16 mouse cellular contexts compared by ENCODE assay signal in genomic region chrX:52162206-52162605, GRCm38 (mm10). TPM values are rescaled to one million over a fixed set of nuclear protein-coding genes. Genes with fewer than 3 reads are reported as not detected.
A peak's percentile ranks its signal among the peaks of the same experiment; 100 is the strongest.
DNase-seq lines count a peak whose midpoint lies in the region; ATAC-seq and TF ChIP-seq lines count a peak whose summit lies in the region.
"Had no signal": no experiment of that assay in that cellular context is flagged by ENCODE, and none has a peak within 500 bp of the region (broad histone marks: within the 10 kb centered on the region; RNA-seq: fewer than 3 reads in every experiment).

No protein-coding gene starts in this region.

- DNase-seq in heart, postnatal 0 days (ENCODE audit: low spot score), result no peak
- no peak for DNase-seq in heart, postnatal 36 days
- DNase-seq in midbrain, embryonic 10.5 days (ENCODE audit: low spot score), result no peak
- DNase-seq in thymus, postnatal 14 days, result no peak
- DNase-seq in urinary bladder, adult 18-20 months (ENCODE audit: low spot score in 2 of 2), result no peak
- DNase-seq: adrenal gland, postnatal 14 days; cerebellum, adult 11 months; gastrocnemius, adult 2 months; heart, postnatal 14 days; kidney, postnatal 14 days; liver, postnatal 0 days; spleen, adult 18-20 months had no signal

- no peak for ATAC-seq in heart, postnatal 0 days (ENCODE audit: insufficient read depth, low read depth)
- ATAC-seq in midbrain, embryonic 16.5 days, result no peak
- no peak for ATAC-seq in embryonic facial prominence, embryonic 15.5 days (ENCODE audit: insufficient number of reproducible peaks, low FRiP score, low TSS enrichment, low read depth)
- ATAC-seq in midbrain, embryonic 13.5 days, result no peak
- ATAC-seq: liver, postnatal 0 days; Patski had no signal

- H3K9me3 ChIP-seq in heart, postnatal 0 days (replicated peaks; ENCODE audit: control insufficient read depth, low read length), result no peaks in the 10 kb centered on the region
- no peaks in the 10 kb centered on the region; the same call in 1 of the 2 replicates for H3K9me3 ChIP-seq in midbrain, embryonic 10.5 days (replicated peaks)
- H3K9me3 ChIP-seq in midbrain, embryonic 16.5 days (replicated peaks; ENCODE audit: control insufficient read depth, low read length, poor library complexity, severe bottlenecking), result no peaks in the 10 kb centered on the region
- H3K9me3 ChIP-seq in embryonic facial prominence, embryonic 15.5 days (replicated peaks), result no peaks in the 10 kb centered on the region
- H3K9me3 ChIP-seq in midbrain, embryonic 13.5 days, result no peaks in the 10 kb centered on the region

- H3K4me3 ChIP-seq in heart, postnatal 0 days (ENCODE audit: low read depth, low read length), result no peak overlapping the region
- H3K4me3 ChIP-seq in midbrain, embryonic 10.5 days, result peak overlapping the region; percentile 62; the same call in 1 of the 2 replicates
- no peak overlapping the region for H3K4me3 ChIP-seq in midbrain, embryonic 16.5 days (ENCODE audit: low read depth, low read length)
- peak overlapping the region; percentile 60 for H3K4me3 ChIP-seq in embryonic facial prominence, embryonic 15.5 days (replicated peaks)
- H3K4me3 ChIP-seq in midbrain, embryonic 13.5 days (replicated peaks), result no peak overlapping the region

- TF ChIP-seq CTCF in heart, postnatal 0 days (IDR thresholded peaks at IDR 0.05; ENCODE audit: low read depth), result no peak

- H3K27ac ChIP-seq in heart, postnatal 0 days (ENCODE audit: low read depth), result no peak overlapping the region
- H3K27ac ChIP-seq in midbrain, embryonic 10.5 days (replicated peaks), result no peak overlapping the region
- H3K27ac ChIP-seq in midbrain, embryonic 16.5 days (ENCODE audit: low read length), result no peak overlapping the region
- no peak overlapping the region for H3K27ac ChIP-seq in embryonic facial prominence, embryonic 15.5 days (replicated peaks)
- H3K27ac ChIP-seq in midbrain, embryonic 13.5 days, result no peak overlapping the region

- intact Hi-C loops in heart, postnatal 36 days (cut with DNase I), result loop anchor here (5.0 to 10.0 kb wide), 3 partner anchors 40 to 213 kb away; no protein-coding TSS in a partner anchor

- H3K4me1 ChIP-seq in heart, postnatal 0 days (ENCODE audit: control insufficient read depth, insufficient read depth), result no peaks in the 10 kb centered on the region
- peaks cover 23% of the 10 kb centered on the region for H3K4me1 ChIP-seq in midbrain, embryonic 10.5 days
- H3K4me1 ChIP-seq in midbrain, embryonic 16.5 days (ENCODE audit: control insufficient read depth, insufficient read depth, low read length), result 0 out of 2 replicates have a peak, but pooled peaks cover 4% of the 10 kb centered on the region
- H3K4me1 ChIP-seq in embryonic facial prominence, embryonic 15.5 days, result no peaks in the 10 kb centered on the region
- H3K4me1 ChIP-seq in midbrain, embryonic 13.5 days (replicated peaks), result peaks cover 7% of the 10 kb centered on the region; the same call in 1 of the 2 replicates

- no peak for TF ChIP-seq EP300 in heart, postnatal 0 days (IDR thresholded peaks at IDR 0.05; ENCODE audit: low read depth)

- peak overlapping the region; percentile 78; the same call in 1 of the 2 replicates for H3K4me2 ChIP-seq in heart, postnatal 0 days (ENCODE audit: low read depth, low read length)
- H3K4me2 ChIP-seq in midbrain, embryonic 16.5 days (ENCODE audit: low read length), result no peak overlapping the region
- peak overlapping the region; percentile 51 for H3K4me2 ChIP-seq in embryonic facial prominence, embryonic 15.5 days (replicated peaks)
- peak overlapping the region; percentile 69 for H3K4me2 ChIP-seq in midbrain, embryonic 13.5 days (replicated peaks)

- no peaks in the 10 kb centered on the region for H3K36me3 ChIP-seq in heart, postnatal 0 days (replicated peaks; ENCODE audit: control insufficient read depth, insufficient read depth, low read length)
- no peaks in the 10 kb centered on the region for H3K36me3 ChIP-seq in midbrain, embryonic 10.5 days
- no peaks in the 10 kb centered on the region for H3K36me3 ChIP-seq in midbrain, embryonic 16.5 days (ENCODE audit: control insufficient read depth, insufficient read depth, low read length)
- H3K36me3 ChIP-seq in embryonic facial prominence, embryonic 15.5 days, result no peaks in the 10 kb centered on the region
- no peaks in the 10 kb centered on the region for H3K36me3 ChIP-seq in midbrain, embryonic 13.5 days

- WGBS in heart, postnatal 0 days, result 57% methylated on average over 1 of the region's 1 CpGs
- WGBS in midbrain, embryonic 10.5 days, result 29% methylated on average over 1 of the region's 1 CpGs
- WGBS in midbrain, embryonic 16.5 days, result 50% methylated on average over 1 of the region's 1 CpGs
- 58% methylated on average over 1 of the region's 1 CpGs for WGBS in embryonic facial prominence, embryonic 15.5 days
- WGBS in midbrain, embryonic 13.5 days, result 43% methylated on average over 1 of the region's 1 CpGs

- no peaks in the 10 kb centered on the region for H3K27me3 ChIP-seq in heart, postnatal 0 days (ENCODE audit: control insufficient read depth, insufficient read depth, low read length)
- H3K27me3 ChIP-seq in midbrain, embryonic 10.5 days (ENCODE audit: low read depth, poor library complexity, severe bottlenecking), result peaks cover 51% of the 10 kb centered on the region
- H3K27me3 ChIP-seq in midbrain, embryonic 16.5 days (ENCODE audit: control insufficient read depth, insufficient read depth, low read depth, low read length), result peaks cover 4% of the 10 kb centered on the region; the same call in 1 of the 2 replicates
- peaks cover 3% of the 10 kb centered on the region; the same call in 1 of the 2 replicates for H3K27me3 ChIP-seq in embryonic facial prominence, embryonic 15.5 days
- peaks cover 14% of the 10 kb centered on the region; the same call in 1 of the 2 replicates for H3K27me3 ChIP-seq in midbrain, embryonic 13.5 days

- H3K9ac ChIP-seq in heart, postnatal 0 days (replicated peaks; ENCODE audit: low read depth, low read length), result no peak overlapping the region
- H3K9ac ChIP-seq in midbrain, embryonic 16.5 days (ENCODE audit: low read depth, low read length), result no peak overlapping the region
- no peak overlapping the region for H3K9ac ChIP-seq in embryonic facial prominence, embryonic 15.5 days
- H3K9ac ChIP-seq in midbrain, embryonic 13.5 days (replicated peaks), result no peak overlapping the region
- H3K9ac ChIP-seq: liver, postnatal 0 days had no signal

RNA-seq across cellular contexts. Expression of gene Gpc4, which starts 2.8 kb away (rescaled TPM):
- total RNA-seq in heart, postnatal 0 days (2014; rRNA removed; ENCODE audit: low replicate concordance), result 12.0 and 19.1 TPM in 2 replicates
- 33.1 and 33.9 TPM in 2 replicates for polyA plus RNA-seq in heart, postnatal 0 days (2015; fragmentation: Nextera tagmentation; extraction: Ambion mirVana)
- total RNA-seq in heart, postnatal 36 days (2021), result 10 to 100 TPM; 38.4 to 42.0 TPM
- polyA plus RNA-seq in midbrain, embryonic 10.5 days (2016; fragmentation: Nextera tagmentation; extraction: Ambion mirVana), result 26.3 and 27.1 TPM in 2 replicates
- polyA plus RNA-seq in midbrain, embryonic 16.5 days (2015; fragmentation: Nextera tagmentation; extraction: Ambion mirVana), result 8.9 and 9.7 TPM in 2 replicates
- 86.3 and 86.5 TPM in 2 replicates for polyA plus RNA-seq in embryonic facial prominence, embryonic 15.5 days (2015; fragmentation: Nextera tagmentation; extraction: Ambion mirVana)
- 11.2 and 13.3 TPM in 2 replicates for polyA plus RNA-seq in midbrain, embryonic 13.5 days (2015; fragmentation: Nextera tagmentation; extraction: Ambion mirVana)

Comparison
In these comparisons a context has a peak if more than half of its experiments do, and no peak if none do; other contexts are left out.
1. H3K4me3 ChIP-seq: peak in midbrain, embryonic 10.5 days (single experiment) and embryonic facial prominence, embryonic 15.5 days (single experiment); none in heart, postnatal 0 days (single experiment), midbrain, embryonic 16.5 days (single experiment) and midbrain, embryonic 13.5 days (single experiment).